In genomic region chr7:38182962-38183687, GRCm38 (mm10) we compare ENCODE assay signal across 8 mouse cellular contexts. TPM values are rescaled to one million over a fixed set of nuclear protein-coding genes. Genes with fewer than 3 reads are reported as not detected.
A peak's percentile ranks its signal among the peaks of the same experiment; 100 is the strongest.
DNase-seq lines count a peak whose midpoint lies in the region; ATAC-seq and TF ChIP-seq lines count a peak whose summit lies in the region.

1600014C10Rik (plus strand) TSS chr7:38183217.

- peak within 1 kb of the TSS; percentile 68 for H3K9ac ChIP-seq in heart, postnatal 0 days (replicated peaks; ENCODE audit: low read depth, low read length)
- H3K9ac ChIP-seq in stomach, embryonic 16.5 days (ENCODE audit: low read length): peak within 1 kb of the TSS; percentile 86

- peaks cover 22% of the 10 kb centered on the region for H3K4me1 ChIP-seq in forebrain, embryonic 10.5 days
- H3K4me1 ChIP-seq in heart, postnatal 0 days (ENCODE audit: control insufficient read depth, insufficient read depth): peaks cover 10% of the 10 kb centered on the region
- H3K4me1 ChIP-seq in stomach, embryonic 16.5 days (ENCODE audit: control insufficient read depth, insufficient read depth, low read length): peaks cover 14% of the 10 kb centered on the region

- peak within 1 kb of the TSS; percentile 91 for H3K27ac ChIP-seq in forebrain, embryonic 10.5 days
- H3K27ac ChIP-seq in heart, postnatal 0 days (ENCODE audit: low read depth): peak within 1 kb of the TSS; percentile 91
- H3K27ac ChIP-seq in stomach, embryonic 16.5 days (ENCODE audit: low read length): peak within 1 kb of the TSS; percentile 79

- 4% methylated on average over 28 of the region's 28 CpGs for WGBS in forebrain, embryonic 10.5 days
- WGBS in heart, postnatal 0 days: 2% methylated on average over 28 of the region's 28 CpGs
- 2% methylated on average over 28 of the region's 28 CpGs for WGBS in large intestine, adult 2 months
- WGBS in stomach, embryonic 16.5 days: 4% methylated on average over 28 of the region's 28 CpGs

- no peaks in the 10 kb centered on the region for H3K36me3 ChIP-seq in forebrain, embryonic 10.5 days (replicated peaks)
- no peaks in the 10 kb centered on the region for H3K36me3 ChIP-seq in heart, postnatal 0 days (replicated peaks; ENCODE audit: control insufficient read depth, insufficient read depth, low read length)
- no peaks in the 10 kb centered on the region for H3K36me3 ChIP-seq in stomach, embryonic 16.5 days (ENCODE audit: control insufficient read depth, insufficient read depth, low read length)

- peak within 1 kb of the TSS; percentile 89 for H3K4me2 ChIP-seq in heart, postnatal 0 days (ENCODE audit: low read depth, low read length)
- peak within 1 kb of the TSS; percentile 96 for H3K4me2 ChIP-seq in stomach, embryonic 16.5 days (ENCODE audit: low read depth, low read length)

- H3K9me3 ChIP-seq in forebrain, embryonic 10.5 days: no peaks in the 10 kb centered on the region
- H3K9me3 ChIP-seq in heart, postnatal 0 days (replicated peaks; ENCODE audit: control insufficient read depth, low read length): no peaks in the 10 kb centered on the region
- no peaks in the 10 kb centered on the region for H3K9me3 ChIP-seq in stomach, embryonic 16.5 days (replicated peaks; ENCODE audit: control insufficient read depth, low read length)

- no peaks in the 10 kb centered on the region for H3K27me3 ChIP-seq in forebrain, embryonic 10.5 days (ENCODE audit: poor library complexity, severe bottlenecking)
- H3K27me3 ChIP-seq in heart, postnatal 0 days (ENCODE audit: control insufficient read depth, insufficient read depth, low read length): no peaks in the 10 kb centered on the region
- H3K27me3 ChIP-seq in stomach, embryonic 16.5 days (ENCODE audit: control insufficient read depth, insufficient read depth, low read length): no peaks in the 10 kb centered on the region

- H3K4me3 ChIP-seq in forebrain, embryonic 10.5 days: peak within 1 kb of the TSS; percentile 71
- H3K4me3 ChIP-seq in heart, postnatal 0 days (ENCODE audit: low read depth, low read length): peak within 1 kb of the TSS; percentile 63
- H3K4me3 ChIP-seq in stomach, embryonic 16.5 days (replicated peaks; ENCODE audit: low read length): peak within 1 kb of the TSS; percentile 69

- ATAC-seq in heart, postnatal 0 days (ENCODE audit: insufficient read depth, low read depth): peak; percentile 65
- ATAC-seq in stomach, embryonic 16.5 days (ENCODE audit: insufficient read depth, low FRiP score): peak; percentile 56

- no peak for DNase-seq in frontal cortex, adult 2 months (ENCODE audit: extremely low spot score in 1 of 2, low spot score in 1 of 2)
- no peak for DNase-seq in frontal cortex, postnatal 10 days (ENCODE audit: low spot score in 2 of 2)
- DNase-seq in adipocyte (ENCODE audit: low spot score): peak; percentile 86
- DNase-seq in forebrain, embryonic 10.5 days (ENCODE audit: extremely low spot score, low spot score): no peak
- DNase-seq in heart, postnatal 0 days (ENCODE audit: low spot score): peak; percentile 46
- DNase-seq in large intestine, adult 2 months (ENCODE audit: low read depth, low spot score): peak; percentile 52
- DNase-seq in lung, postnatal 14 days: peak; percentile 28

- TF ChIP-seq CTCF in heart, postnatal 0 days (IDR thresholded peaks at IDR 0.05; ENCODE audit: low read depth): no peak

- TF ChIP-seq EP300 in heart, postnatal 0 days (IDR thresholded peaks at IDR 0.05; ENCODE audit: low read depth): no peak

RNA-seq across cellular contexts. Expression of gene 1600014C10Rik, which starts in this region (rescaled TPM):
- 25.9 and 26.7 TPM in 2 replicates for polyA plus RNA-seq in frontal cortex, adult 2 months (2012; rRNA removed)
- polyA plus RNA-seq in forebrain, embryonic 10.5 days (2016; fragmentation: Nextera tagmentation; extraction: Ambion mirVana): 14.3 and 14.5 TPM in 2 replicates
- total RNA-seq in heart, postnatal 0 days (2014; rRNA removed; ENCODE audit: low replicate concordance): 15.9 and 17.5 TPM in 2 replicates
- polyA plus RNA-seq in heart, postnatal 0 days (2015; fragmentation: Nextera tagmentation; extraction: Ambion mirVana): 16.5 and 19.1 TPM in 2 replicates
- polyA plus RNA-seq in large intestine, adult 2 months (2012; rRNA removed): 13.6 and 21.9 TPM in 2 replicates
- polyA plus RNA-seq in stomach, embryonic 16.5 days (2015; fragmentation: Nextera tagmentation; extraction: Ambion mirVana): 15.9 and 17.0 TPM in 2 replicates

Comparison
In these comparisons a context has a peak if more than half of its experiments do, and no peak if none do; other contexts are left out.
1. DNase-seq: peak in adipocyte (single experiment), heart, postnatal 0 days (single experiment), large intestine, adult 2 months (single experiment) and lung, postnatal 14 days (single experiment); none in frontal cortex, adult 2 months (0 of 2), frontal cortex, postnatal 10 days (0 of 2) and forebrain, embryonic 10.5 days (single experiment).
2. Peak in every context shown above with its lines, with median percentiles within 50 percentile points of each other: H3K27ac ChIP-seq and H3K4me3 ChIP-seq.